ENCODE assay signal across 8 mouse cellular contexts in genomic region chr7:45061532-45062075, GRCm38 (mm10). TPM values are rescaled to one million over a fixed set of nuclear protein-coding genes. Genes with fewer than 3 reads are reported as not detected.
DNase-seq lines count a peak whose midpoint lies in the region; ATAC-seq lines count a peak whose summit lies in the region.

No protein-coding gene starts in this region.

- peak overlapping the region; percentile 16 for H3K9ac ChIP-seq in forebrain, embryonic 16.5 days (replicated peaks; ENCODE audit: low read depth, low read length)

- peak overlapping the region; percentile 48 for H3K4me2 ChIP-seq in forebrain, embryonic 16.5 days (ENCODE audit: low read length)

- no peaks in the 10 kb centered on the region for H3K27me3 ChIP-seq in forebrain, embryonic 16.5 days (replicated peaks; ENCODE audit: control insufficient read depth, insufficient read depth, low read length)

- no peaks in the 10 kb centered on the region for H3K9me3 ChIP-seq in forebrain, embryonic 16.5 days (ENCODE audit: control insufficient read depth, low read length)

- peaks cover 27% of the 10 kb centered on the region for H3K4me1 ChIP-seq in forebrain, embryonic 16.5 days (replicated peaks; ENCODE audit: control insufficient read depth, insufficient read depth, low read length)

- H3K36me3 ChIP-seq in forebrain, embryonic 16.5 days (ENCODE audit: control insufficient read depth, insufficient read depth): no peaks in the 10 kb centered on the region

- no peak for ATAC-seq in forebrain, embryonic 16.5 days

- peak overlapping the region; percentile 59 for H3K4me3 ChIP-seq in forebrain, embryonic 16.5 days (replicated peaks; ENCODE audit: low read length)

- DNase-seq in adrenal gland, postnatal 14 days: peak; percentile 55
- DNase-seq in adrenal gland, adult 8-10 months: no peak
- peak; percentile 63 for DNase-seq in ES-CJ7 (ENCODE audit: low read depth, low spot score)
- peak; percentile 85 for DNase-seq in kidney, postnatal 14 days
- peak; percentile 65 to 76 for DNase-seq in lung, postnatal 4 days
- DNase-seq in ovary, postnatal 14 days (ENCODE audit: low spot score): no peak
- no peak for DNase-seq in spleen, adult 18-20 months

- H3K27ac ChIP-seq in forebrain, embryonic 16.5 days (ENCODE audit: low read length): no peak overlapping the region; the same call in 1 of the 2 replicates

- 16% methylated on average over 11 of the region's 11 CpGs for WGBS in forebrain, embryonic 16.5 days

RNA-seq across cellular contexts. Expression of gene Nosip, which starts 0.6 kb away (rescaled TPM):
- total RNA-seq in adrenal gland, postnatal 14 days (2021): 41.6 and 47.5 TPM in 2 replicates
- total RNA-seq in adrenal gland, adult 8-10 months (2022): 10 to 100 TPM; 57.5 to 81.7 (median 66.6) TPM
- polyA plus RNA-seq in forebrain, embryonic 16.5 days (2015; fragmentation: Nextera tagmentation; extraction: Ambion mirVana): 60.8 and 65.7 TPM in 2 replicates

RNA-seq across cellular contexts. Expression of gene Prrg2, which starts 0.9 kb away (rescaled TPM):
- total RNA-seq in adrenal gland, postnatal 14 days (2021): 16.0 and 16.3 TPM in 2 replicates
- 10 to 100 TPM; 16.4 to 20.5 (median 17.1) TPM for total RNA-seq in adrenal gland, adult 8-10 months (2022)
- polyA plus RNA-seq in forebrain, embryonic 16.5 days (2015; fragmentation: Nextera tagmentation; extraction: Ambion mirVana): 13.3 and 13.6 TPM in 2 replicates

RNA-seq across cellular contexts. Expression of gene Prr12, which starts 8.9 kb away (rescaled TPM):
- 42.6 and 44.6 TPM in 2 replicates for total RNA-seq in adrenal gland, postnatal 14 days (2021)
- 10 to 100 TPM; 64.6 to 86.8 (median 70.0) TPM for total RNA-seq in adrenal gland, adult 8-10 months (2022)
- polyA plus RNA-seq in forebrain, embryonic 16.5 days (2015; fragmentation: Nextera tagmentation; extraction: Ambion mirVana): 15.2 and 17.3 TPM in 2 replicates

RNA-seq across cellular contexts. Expression of gene Rcn3, which starts 30.4 kb away (rescaled TPM):
- 38.2 and 39.1 TPM in 2 replicates for total RNA-seq in adrenal gland, postnatal 14 days (2021)
- 10 to 100 TPM; 33.1 to 51.0 (median 37.1) TPM for total RNA-seq in adrenal gland, adult 8-10 months (2022)
- 50.8 and 66.2 TPM in 2 replicates for polyA plus RNA-seq in forebrain, embryonic 16.5 days (2015; fragmentation: Nextera tagmentation; extraction: Ambion mirVana)

RNA-seq across cellular contexts. Expression of gene Fcgrt, which starts 42.0 kb away (rescaled TPM):
- 138 and 152 TPM in 2 replicates for total RNA-seq in adrenal gland, postnatal 14 days (2021)
- 100 to 1,000 TPM; 105 to 151 (median 125) TPM for total RNA-seq in adrenal gland, adult 8-10 months (2022)
- polyA plus RNA-seq in forebrain, embryonic 16.5 days (2015; fragmentation: Nextera tagmentation; extraction: Ambion mirVana): 17.7 and 24.4 TPM in 2 replicates

Comparison
In these comparisons a context has a peak if more than half of its experiments do, and no peak if none do; other contexts are left out.
1. DNase-seq: peak in adrenal gland, postnatal 14 days (single experiment), ES-CJ7 (single experiment), kidney, postnatal 14 days (single experiment) and lung, postnatal 4 days (2 of 2); none in adrenal gland, adult 8-10 months (single experiment), ovary, postnatal 14 days (single experiment) and spleen, adult 18-20 months (0 of 2).